Mouse (Mus musculus) granulocyte monocyte progenitor cell, adult 5-6 weeks (primary cell): ENCODE measurements at regions not wholly inside any gene's neighbourhood (a gene's known extent, or its start where the extent isn't known, plus 50 kb on each side); places are given as distances from the start of the nearest gene placed in this dataset.
"Not testable (repeated sequence)": the region's sequence is repeated elsewhere in the genome, so short reads cannot be mapped to it uniquely, and the experiment has no call there.

Experiments
- ATAC-seq: replicated peaks from 2 replicates; pipeline ENCODE4 v1.8.0; 2016; ENCODE audit warnings: mild to moderate bottlenecking, moderate TSS enrichment, inconsistent platforms; ENCODE audit not compliant: poor library complexity, severe bottlenecking

DNA sequence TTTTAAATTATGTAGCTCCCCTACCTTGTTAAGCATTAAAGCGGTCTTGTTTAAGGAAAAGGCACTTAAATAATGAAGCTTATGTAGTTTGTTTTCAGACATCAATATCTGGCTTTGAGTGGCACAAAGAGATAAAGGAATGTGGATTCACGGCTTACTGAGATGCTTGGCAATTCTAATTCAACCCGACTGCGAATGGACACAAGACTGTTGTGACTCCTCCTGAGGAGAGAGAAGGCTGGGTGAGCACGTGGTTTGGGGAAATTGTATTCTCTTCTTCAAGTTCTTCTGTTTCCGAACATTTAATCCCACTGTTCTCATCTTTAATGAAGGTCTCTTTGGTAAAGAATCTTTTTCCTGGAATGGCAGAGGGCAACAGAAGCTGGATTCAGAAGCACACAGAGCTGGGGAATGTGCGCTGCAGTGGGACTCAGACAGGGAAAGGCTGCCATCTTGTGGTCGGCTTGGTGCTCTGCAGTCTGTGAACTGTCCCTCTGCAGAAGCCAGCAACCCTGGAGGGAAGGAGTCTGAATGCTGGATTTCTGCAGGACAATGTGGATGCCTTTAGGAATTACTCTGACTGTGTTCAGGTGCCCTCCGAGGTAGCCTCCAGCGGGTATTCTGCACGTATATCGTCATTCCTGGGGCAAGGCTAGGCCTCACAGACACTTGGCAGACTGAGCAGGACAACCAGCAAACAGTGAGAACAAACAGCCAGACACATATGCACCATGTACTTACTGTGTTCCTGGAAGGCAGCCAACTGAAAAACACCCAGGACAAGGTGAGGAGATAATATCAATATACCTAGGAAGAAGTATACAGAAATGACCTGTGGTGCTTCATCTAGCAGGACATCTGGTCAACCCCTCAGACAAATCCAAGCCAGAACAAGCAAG lies 54.0 kb upstream of the Pax1 start:
- peak; percentile 90 for ATAC-seq

DNA sequence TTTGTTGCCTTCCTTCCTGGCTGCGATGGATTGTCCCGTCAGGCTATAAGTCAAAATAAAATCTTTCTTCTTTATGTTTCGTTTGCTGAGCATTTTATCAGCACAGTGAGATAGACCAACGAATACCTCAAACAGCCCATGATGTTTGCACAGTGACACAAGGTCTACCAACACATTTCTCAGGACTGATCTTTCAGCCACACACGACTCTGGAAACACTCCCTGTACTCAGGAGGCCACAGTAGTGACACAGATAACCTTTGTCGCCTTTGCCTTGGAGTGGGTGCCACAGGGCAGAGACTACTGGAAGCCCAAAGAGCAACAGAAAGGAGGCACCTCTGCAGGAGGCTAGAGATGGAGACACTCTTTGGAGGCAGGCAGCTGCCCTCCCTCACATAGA lies 55.0 kb upstream of the Pax1 start:
- no peak for ATAC-seq

DNA sequence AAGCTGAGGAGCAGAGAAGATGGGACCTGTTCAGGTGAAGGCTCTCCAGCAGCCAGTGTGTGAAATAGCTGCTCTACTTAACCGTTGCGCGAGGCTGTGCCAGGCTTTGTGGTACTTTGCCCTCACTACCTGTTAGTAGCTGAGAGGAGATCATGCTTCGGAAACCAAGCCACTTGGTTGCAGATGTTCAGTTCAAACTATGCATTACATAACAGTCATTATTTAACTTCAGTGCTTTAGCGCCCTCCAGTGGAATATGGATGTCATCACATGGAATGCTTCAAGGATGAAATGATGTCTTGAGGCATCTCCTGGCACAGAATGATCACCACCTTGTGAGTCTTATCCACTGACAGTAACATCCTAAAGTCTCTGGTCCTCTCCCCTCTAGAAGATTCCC lies 56.5 kb upstream of the Pax1 start:
- peak; percentile 70 for ATAC-seq

DNA sequence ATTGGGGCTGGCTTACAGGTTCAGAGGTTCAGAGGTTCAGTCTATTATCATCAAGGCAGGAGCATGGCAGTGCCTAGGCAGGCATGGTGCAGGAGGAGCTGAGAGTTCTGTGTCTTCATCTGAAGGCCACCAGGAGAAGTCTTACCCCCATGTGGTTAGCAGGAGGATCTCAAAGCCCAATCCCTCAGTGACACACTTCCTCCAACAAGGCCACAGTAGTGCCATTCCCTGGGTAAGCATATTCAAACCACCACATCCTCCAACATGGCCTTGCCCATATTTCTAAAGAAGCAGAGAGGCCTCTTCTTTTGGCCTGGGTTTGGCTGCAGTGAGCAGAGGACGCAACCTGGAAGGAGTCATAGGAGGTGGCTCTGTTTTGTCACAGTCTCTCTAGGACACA lies 61.2 kb upstream of the Pax1 start:
- no peak; the same call in 1 of the 2 replicates for ATAC-seq

DNA sequence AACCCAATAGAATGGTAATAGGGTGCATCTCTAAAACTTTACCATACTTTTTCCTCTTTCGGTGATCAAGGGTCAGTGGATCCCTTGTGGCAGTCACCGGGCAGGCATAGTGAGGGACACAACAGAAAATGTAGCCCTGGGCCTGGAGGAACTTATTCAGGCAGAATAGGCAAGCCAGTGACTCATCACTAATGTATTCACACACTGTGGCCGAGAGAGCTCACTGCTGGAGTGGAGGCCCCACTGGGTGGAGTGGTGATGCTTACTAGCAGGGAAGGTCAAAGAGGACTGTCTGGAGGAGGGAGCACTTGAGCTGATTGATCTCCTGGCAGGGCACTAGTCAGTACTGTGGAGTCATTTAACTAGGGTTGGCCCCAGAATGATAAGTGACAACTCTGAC lies 62.4 kb upstream of the Pax1 start:
- no peak for ATAC-seq

DNA sequence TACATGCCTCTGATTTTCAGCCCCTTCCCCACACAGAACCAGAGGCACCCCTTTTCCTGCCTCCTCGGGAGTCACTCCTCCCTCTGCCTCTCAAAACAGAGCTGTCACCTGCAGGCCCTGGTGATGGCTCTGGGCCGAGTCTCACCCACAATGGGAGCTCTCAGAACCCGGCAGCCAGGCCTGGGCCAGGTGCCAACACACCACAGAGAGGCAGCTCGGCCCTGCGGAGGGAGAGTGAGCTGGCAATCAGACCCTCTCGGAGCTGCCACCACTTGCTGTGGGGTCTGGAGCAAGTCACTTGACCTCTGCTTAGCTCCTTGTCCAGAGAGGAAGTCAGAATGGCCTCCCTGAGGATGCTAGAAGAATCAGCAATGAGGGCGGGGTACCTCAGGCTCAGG lies 63.2 kb upstream of the Pax1 start:
- ATAC-seq = peak; percentile 31

DNA sequence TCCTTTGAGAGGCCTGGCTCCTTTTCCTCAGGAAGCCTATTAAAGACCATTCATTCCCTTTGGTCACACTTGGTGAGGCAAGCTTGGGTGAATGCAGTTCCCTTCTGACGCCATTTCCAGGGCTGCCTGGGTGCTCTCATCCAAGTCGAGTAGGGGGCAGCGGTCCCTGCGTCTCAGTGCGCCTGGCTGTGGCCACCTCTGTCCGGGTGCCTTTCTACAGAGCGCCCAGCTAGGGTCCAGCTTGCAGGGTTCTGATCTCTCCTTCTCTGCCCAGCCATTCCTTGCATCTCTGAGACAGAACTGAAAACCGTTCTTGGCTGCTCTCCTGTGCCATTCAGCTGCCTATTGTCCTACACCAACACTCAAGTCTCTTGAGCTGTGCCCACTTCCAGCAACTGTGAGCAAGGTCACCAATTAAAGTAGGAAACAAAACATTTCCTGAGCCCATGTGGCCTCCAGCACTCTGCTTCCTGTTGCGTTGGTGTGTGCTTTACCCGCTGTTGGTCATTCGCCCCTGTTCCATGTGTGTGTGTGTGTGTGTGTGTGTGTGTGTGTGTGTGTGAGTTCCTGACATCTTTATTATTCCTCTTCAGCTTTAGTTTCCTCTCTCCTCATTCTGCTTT lies 63.7 kb upstream of the Pax1 start:
- ATAC-seq = peak; percentile 67

DNA sequence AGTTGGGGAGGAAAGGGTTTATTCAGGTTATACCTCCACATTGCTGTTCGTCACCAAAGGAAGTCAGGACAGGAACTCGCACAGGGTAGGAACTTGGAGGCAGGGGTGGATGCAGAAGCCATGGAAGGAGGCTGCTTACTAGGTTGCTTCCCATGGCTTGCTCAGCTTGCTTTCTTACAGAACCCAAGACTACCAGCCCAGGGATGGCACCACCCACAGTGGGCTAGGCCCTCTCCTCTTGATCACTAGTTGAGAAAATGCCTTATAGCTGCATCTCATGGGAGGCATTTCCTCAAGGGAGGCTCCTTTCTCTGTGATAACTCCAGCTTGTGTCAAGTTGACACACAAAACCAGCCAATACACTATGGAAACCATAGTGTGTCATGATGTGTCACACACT lies 66.8 kb upstream of the Pax1 start:
- not testable (repeated sequence) for ATAC-seq

DNA sequence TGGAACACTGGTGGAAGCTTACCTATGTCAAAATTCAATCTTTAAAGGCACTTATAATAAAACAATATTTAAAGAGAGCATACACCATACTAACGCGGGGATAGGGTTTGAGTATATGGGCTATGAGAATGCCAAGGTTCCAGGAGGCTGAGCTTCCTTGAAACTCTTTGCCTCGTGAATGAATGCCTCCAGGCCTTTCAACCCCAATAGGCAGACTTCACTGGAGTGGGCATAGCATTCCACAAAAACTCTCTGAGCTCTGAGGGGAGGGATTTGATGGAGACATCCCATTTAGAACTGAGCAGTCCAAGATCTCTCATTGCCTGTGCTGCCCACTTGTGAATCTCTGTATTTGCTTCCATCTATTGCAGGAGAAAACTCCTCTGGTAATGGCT lies 68.4 kb upstream of the Pax1 start:
- ATAC-seq = no peak

DNA sequence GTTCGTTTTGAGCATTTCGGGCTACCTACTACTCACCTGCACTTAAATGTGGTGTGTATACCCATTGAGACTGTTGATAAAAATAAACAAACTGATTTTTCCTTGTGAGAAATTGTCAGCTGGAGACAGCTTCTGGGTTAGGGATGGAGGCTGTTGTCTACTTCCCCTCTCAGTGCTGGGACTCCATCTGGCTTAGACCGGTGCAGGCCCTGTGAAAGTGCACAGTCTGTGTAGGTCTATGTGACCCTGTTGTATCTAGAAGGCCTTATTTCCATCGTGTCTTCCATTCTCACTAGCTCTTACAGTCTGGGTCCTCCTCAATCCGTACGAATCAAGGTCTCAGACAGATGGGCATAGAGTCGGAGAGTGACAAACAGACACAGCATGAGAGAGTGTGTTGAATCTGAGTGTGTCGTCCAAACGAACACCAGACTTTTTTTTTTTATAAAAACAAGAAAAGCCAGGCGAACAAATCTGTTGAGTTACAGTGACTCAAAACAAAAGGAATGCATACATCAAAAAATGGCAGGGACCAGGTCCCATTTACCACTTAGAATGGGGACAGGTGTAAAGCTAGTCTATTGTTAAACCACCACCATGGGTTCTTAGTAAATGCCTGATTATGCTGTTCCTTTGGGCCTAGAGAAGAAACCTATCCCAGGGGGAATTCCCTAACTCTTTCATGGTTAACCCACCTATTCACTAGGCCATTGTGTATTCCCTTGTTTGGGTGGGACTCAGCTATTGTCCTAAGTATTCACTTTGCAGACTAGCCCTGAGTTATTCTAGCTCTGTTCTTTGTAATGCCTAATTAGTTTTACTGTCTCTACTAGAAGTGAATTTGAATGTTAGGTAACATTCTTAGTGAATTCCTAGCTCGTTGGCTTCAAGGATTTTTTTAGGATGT lies 69.1 kb upstream of the Pax1 start:
- no peak for ATAC-seq

DNA sequence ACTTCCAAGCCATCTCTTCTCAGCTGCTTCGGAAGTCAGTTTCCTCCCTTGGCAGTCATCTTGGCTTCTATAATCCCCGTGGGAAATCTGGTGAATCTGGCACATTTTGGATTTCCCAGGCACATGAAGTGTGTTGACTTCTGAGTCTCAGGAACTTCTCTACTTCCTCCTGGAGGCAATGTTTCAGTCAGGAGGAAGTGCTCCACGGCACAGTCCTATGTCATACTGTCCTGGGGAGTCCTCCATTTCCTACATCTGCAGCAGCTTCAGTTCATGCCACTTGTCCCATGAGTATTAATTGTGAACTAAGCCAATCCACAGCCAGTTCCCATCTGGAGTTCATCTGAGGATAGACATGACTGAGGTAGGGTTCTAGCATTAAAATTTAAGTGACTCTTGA lies 78.3 kb upstream of the Pax1 start:
- ATAC-seq = peak; percentile 42; the same call in 1 of the 2 replicates

DNA sequence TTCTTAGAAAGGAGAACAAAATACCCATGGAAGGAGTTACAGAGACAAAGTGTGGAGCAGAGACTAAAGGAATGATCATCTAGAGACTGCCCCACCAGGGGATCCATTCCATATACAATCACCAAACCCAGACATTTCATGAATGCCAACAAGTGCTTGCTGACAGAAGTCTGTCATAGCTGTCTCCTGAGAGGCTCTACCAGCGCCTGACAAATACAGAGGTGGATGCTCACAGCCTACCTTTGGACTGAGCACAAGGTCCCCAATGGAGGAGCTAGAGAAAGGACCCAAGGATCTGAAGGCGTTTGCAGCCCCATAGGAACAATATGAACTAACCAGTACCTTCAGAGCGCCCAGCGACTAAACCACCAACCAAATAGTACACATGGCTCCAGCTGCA lies 83.6 kb upstream of the Nkx2-2 start:
- no peak for ATAC-seq

DNA sequence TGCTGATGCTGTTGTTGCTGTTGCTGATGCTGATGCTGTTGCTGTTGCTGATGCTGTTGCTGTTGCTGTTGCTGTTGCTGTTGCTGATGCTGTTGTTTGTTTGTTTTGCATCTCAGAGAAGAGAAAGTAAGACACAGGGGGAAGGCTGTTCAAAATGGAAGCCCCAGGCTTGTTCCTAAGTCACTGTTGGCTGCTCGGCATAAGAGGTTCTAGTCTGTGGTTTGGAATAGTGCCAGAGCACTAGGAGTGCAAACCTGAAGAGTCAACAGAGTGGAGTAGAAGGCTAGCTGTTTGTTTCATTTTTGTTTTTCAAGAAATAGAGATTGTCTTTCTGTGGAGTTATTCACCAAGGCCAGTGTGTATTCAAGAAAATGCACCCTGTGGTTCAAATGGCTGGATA lies 75.1 kb upstream of the Nkx2-2 start:
- no peak for ATAC-seq

DNA sequence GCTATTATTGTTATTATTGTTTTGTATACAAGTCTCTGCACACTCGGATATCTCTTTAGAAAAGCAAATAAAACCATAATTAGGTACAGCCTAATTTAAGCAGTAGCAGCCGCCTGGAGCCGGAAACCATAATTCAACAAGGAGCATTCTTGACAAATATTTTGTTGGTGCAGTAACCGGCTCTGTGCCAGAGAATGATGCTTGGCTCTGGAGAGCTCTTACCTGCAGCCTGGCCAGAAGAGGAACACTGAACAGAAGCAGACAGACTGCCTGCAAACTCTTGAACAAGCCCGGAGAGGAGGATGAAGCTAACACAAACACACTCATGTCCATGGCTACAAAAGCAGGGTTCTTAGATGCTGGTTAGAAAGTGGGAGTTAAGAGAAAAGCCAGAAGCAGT lies 73.9 kb upstream of the Nkx2-2 start:
- ATAC-seq = no peak

DNA sequence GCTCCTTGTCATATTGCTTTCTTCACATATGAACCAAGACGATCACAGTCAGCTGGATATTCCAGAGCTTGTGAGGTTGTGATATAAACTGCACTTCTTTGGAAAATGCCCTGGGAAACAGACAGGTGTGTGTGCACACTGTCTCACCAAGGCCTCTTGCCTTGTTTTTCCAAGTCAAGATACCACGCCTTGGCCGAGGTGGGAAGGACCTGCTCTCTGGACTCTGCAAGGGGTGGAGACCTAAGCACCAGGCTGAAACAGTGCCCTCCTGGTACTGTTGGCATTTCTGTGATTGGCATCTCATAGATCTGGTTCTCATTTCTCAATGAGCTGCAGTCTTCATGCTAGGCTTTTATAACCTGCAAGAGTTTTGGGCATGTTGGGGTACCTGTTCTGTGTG lies 73.2 kb upstream of the Nkx2-2 start:
- ATAC-seq = no peak

DNA sequence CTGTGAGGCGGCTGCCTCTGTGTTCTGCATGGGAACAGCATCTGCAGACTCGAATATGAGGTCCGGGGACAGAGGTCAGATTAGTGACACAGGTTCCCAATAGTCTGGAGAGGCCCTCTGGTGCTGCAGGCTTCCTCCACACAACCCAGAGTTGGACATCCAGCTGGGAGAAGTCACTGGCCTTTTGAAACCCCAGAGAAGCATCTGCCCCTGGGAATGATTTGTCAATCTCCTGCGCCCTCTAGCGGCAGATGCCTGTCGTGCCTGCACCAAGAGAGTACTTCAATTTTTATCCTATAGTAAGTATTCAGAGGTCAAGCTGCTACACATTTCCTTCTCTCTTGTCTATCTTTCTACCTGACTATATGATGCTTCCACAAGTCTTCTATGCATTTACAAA lies 62.7 kb upstream of the Nkx2-2 start:
- peak; percentile 79 for ATAC-seq

DNA sequence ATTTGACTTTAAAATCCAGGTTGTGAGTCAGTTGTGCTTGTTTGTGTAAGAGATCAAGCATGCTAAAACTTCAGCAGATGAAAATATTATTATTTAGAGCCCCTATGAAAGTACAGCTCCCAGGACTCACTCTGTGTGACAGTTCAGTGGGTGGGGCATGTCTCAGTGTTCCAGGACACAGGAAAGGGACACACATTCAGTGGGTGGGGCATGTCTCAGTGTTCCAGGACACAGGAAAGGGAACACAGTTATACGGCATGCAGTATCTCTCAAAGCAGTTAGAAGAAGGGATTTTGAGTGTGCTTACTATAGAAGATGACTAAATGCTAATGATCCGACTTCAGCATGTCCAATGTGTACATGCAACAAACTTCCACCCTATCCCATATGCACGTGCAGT lies 60.9 kb upstream of the Nkx2-2 start:
- no peak for ATAC-seq

DNA sequence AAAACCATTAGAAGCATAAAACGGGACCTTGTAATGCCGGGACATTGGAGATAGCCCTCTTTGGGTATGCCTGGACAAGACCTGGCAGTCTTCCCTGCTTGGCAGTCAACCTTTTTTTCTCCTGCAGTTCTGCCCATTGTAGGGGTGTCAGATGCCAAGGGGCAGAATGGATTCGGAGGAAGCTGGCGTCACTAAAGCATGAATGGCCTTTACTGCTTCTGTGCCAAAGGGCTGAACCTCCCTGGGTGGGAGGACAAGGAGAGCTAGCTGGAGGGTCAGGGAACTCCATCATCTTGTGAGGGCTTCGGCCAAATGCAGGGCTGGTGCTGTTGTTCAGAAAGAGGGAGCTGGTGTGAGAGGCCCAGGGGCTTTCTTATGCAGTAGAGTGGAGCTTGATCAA lies 60.1 kb upstream of the Nkx2-2 start:
- ATAC-seq = no peak

DNA sequence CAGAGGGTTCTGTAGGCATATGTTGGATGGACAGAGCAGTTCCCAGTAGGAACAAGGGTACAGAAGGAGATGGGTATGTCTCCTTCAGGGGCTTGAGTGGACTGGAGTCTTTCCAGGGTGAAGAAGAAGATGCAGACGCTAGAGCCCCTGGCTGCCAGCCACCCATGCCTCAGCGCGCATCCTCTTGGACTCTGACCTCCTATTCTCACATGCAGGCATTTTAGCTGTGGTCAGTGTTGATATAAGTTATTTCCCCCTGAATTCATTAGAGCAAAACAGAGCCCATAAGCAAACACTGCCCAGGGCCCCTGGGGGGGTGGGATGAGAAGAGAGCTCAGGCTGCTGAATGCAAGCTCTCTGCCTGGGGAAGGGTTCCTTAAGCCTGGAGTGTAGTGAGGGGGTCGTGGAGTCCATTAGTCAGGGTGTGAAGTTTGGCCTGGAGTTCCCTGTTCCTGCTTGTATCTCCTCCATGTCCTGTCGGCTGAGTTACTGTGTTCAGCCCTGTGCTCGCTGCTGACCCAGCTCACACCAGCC lies 54.0 kb upstream of the Nkx2-2 start:
- ATAC-seq = no peak

DNA sequence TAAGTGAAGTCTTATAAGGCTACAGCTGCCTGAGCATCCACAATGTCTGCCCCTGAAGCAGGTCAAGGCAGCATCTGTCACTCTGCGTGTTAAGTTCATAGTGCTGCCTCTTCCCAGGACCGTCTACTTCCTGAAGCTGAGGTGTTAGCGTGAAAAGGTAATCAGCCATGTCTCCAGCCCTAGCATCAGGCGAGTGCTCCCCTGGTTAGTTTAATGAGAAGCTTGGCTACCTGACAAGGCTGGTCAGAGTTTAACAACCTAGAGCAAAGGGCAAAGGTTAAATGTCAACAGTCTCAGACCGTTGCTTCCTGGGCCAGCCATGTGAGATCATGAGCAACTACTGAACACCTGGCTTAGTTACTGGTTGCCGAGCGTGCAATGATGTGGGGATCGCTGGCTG lies 53.2 kb upstream of the Nkx2-2 start:
- ATAC-seq = no peak

DNA sequence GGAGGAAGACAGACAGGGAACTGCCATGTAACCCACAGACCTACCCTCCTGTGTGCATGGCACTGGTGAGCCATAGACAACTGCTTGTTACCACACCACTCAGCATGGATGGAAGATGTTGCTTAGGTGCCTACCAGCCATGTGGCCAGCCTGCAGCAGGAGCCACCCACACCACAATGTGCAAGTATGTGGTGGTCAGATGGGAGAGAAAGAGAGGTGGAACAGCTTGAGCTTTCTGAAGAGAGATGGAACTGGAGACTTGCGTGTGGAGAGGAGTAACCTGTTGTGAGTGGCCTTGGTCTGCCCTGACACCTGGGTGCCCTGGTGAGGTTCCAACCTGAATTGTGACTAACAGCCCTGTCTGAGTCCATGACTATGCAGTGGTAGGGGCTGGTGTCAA lies 50.4 kb upstream of the Nkx2-2 start:
- no peak for ATAC-seq
